Mouse (Mus musculus): ENCODE measurements around the gene Tsfm.

DNA sequence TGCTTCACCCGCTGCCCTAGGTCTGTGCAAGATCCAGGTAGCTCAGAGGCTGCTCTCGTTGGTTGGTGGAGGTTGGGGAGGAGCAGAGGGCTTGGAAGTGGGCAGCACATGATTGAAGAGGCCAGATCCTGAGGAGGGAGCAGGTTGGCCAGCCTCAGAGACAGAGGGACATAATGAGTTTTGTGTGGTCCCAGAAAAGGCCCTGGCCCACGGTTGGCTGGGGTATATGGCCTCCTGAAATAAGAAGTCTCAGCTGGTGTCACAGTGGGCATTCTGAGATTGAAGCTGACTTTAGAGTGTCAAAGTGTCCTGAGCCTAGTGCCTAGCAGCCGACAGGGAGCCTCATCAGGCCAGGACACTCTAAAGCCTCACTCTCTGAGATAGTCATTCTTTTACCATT lies 45.5 kb downstream of the Tsfm start:
- no peak for TF ChIP-seq CTCF (IDR thresholded peaks at IDR 0.05; ENCODE audit: low read depth)
- no peak for TF ChIP-seq EP300 (IDR thresholded peaks at IDR 0.05; ENCODE audit: low read depth)
